Mouse (Mus musculus): ENCODE measurements at regions not wholly inside any gene's neighbourhood (a gene's known extent, or its start where the extent isn't known, plus 50 kb on each side); places are given as distances from the start of the nearest gene placed in this dataset.
"Not testable (repeated sequence)": the region's sequence is repeated elsewhere in the genome, so short reads cannot be mapped to it uniquely, and the experiment has no call there.

GRCm38 (mm10) chr2:51682177-51682576, 54.9 kb downstream of the Tas2r134 start:
- no peak for DNase-seq (ENCODE audit: low spot score in 2 of 2)

DNA sequence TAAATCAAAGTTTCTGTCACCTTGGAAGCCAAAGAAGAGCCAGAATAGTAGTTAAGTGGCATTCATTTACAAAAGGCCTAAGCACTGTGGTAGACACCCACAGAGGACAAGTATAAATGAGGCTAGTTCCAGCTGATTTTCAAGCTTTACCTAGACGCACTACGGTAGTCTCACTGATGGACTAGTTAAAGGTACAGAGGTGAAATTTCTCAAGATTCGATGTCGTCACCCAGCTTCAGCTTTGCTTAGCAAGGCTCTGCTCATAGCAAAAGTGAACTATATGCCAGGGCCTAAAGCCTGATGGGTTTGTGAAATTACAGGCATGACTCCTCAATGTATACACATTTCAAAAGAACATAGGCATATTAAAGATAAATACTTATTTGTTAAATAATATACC, 55.4 kb downstream of the Tas2r134 start:
- DNase-seq (ENCODE audit: low spot score in 2 of 2) = no peak

DNA sequence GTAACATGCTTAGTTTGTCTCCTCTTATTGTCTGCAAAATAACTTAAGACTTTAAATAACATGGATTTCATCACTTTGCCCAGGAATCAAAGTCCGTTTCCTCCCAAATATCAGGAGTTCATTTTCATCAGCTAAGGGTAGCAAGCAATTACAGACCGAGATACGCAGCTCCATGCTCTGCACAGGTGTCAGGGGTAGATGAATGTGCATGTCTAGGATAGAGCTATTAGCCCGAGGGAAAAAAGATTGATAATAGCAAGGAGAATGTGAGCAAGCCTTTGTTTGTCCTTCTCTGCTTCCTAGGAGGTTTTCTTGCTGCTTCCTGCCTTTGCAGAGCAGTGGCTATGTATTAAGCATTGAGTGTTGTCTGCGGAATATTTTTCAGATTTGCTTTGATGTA, 77.8 kb downstream of the Tas2r134 start:
- DNase-seq (ENCODE audit: low spot score in 2 of 2) = no peak

DNA sequence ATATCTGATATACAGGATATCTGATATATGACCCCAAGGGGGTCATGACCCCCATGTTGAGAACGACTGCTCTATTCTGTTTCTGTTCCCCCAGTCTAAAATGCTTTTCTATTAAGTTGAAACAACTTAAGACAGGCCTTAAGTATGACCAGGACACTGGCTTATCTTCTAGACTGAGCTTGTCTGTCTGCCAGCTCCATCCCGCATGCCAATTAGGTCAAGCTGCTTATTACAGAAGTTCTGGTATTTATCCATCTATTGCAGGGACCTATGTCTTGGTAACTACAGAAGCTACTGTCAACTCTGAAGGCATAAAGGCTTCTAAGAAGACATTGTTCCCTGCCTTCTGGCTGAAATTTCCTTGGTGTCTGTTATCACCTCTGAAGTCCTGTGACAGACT, 81.4 kb downstream of the Tas2r134 start:
- no peak for DNase-seq (ENCODE audit: low spot score in 2 of 2)

DNA sequence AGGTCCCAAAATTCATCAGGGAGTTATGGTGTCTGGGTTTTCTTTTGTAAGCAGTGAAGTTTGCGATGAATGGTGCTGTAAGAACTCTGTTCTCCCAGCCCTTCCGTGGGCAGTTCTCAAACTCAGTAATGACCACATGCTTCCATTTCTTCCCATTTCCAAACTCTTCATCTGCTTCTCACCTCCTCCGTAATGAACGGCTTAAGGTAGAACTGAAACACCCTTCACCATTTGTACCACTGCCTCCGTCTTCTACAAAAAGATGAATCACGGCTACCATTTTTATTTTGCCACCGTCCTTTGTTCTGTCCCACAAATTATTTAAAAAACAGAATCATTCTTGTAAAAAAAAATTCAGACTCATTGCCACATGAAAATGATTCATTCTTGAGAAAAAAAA, 85.3 kb downstream of the Tas2r134 start:
- no peak for DNase-seq (ENCODE audit: low spot score in 2 of 2)

DNA sequence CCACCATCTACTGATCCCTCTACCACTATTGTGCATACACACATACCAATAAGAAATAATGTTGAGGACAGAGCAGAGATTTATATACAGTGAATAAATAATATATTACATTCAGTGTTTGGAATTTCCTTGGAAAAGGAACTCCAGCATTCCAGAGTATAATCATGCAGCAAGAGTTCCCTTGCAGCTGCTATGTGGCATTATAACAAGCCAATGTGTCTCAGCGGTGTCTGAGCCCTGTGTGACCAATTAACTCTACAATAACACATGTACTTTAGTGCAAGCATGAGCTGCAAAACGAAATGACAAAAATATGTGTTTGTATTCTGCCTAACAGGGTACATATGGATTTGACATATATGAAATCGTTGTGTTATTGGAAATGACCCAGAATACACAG, 103.5 kb downstream of the Tas2r134 start:
- no peak for DNase-seq (ENCODE audit: low spot score in 2 of 2)

- no peak for DNase-seq (ENCODE audit: low spot score in 2 of 2)
Measured at GRCm38 (mm10) chr2:51731703-51732102, 104.4 kb downstream of the Tas2r134 start.

- DNase-seq (ENCODE audit: low spot score in 2 of 2) = no peak
Measured at GRCm38 (mm10) chr2:51732355-51732754, 105.0 kb downstream of the Tas2r134 start.

- no peak for DNase-seq (ENCODE audit: low spot score in 2 of 2)
Measured at GRCm38 (mm10) chr2:51733218-51733617, 105.9 kb downstream of the Tas2r134 start.

GRCm38 (mm10) chr2:51736452-51736851, 109.1 kb downstream of the Tas2r134 start:
- no peak for DNase-seq (ENCODE audit: low spot score in 2 of 2)

- no peak for DNase-seq (ENCODE audit: low spot score in 2 of 2)
Measured at GRCm38 (mm10) chr2:51747675-51748319, 120.5 kb downstream of the Tas2r134 start.

DNA sequence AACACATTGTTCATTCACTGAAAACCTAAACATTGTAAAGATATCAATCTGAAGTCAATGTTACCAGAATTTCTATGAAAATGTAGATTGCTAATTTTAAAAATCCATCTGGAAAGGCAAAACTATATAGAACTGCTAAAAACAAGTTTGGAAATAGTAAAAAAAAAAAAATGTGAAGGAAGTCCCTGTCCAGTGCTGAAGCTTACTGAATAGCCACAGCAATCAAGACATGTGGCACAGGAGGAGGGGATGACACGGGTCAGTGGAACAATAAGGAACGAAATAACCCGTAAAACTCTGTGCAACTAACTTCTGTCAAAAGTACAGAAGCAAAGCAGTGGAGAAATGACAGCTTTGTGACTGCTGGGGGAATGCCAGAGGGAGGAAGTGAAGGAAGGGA, 121.9 kb downstream of the Tas2r134 start:
- DNase-seq (ENCODE audit: low spot score in 2 of 2) = no peak

DNA sequence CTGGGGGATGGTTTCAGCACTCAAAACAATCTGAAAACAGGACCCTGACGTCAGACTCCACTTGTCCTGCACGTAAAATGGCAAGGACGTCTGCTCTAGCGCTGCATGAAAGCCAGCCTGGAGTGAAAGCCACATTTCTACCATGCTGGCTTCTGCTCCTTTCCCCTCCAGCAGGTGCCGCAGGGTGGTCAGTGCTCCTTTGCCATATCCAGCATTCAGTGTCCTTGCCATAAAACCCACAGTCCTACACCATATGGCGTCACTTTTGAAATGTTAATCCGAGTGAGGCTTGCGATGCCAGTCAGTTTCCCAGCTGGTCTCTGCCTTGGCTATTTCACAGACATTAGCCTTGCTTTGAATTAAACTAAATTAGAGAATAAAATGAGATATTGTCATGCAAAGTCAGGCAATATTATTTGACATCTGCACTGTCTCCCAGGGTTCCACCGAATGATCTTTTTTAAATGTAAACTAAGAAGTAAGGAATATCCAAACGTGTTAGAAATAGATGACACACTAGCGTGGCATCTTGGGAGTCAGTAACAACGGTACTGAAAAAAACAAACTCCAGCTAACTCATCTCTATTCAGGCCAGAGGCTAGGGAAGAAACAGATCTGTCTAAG, 125.7 kb downstream of the Tas2r134 start:
- DNase-seq (ENCODE audit: low spot score in 2 of 2) = no peak

- DNase-seq (ENCODE audit: low spot score in 2 of 2) = no peak
Measured at GRCm38 (mm10) chr2:51753565-51754031, 126.3 kb downstream of the Tas2r134 start.

- DNase-seq (ENCODE audit: low spot score in 2 of 2) = no peak
Measured at GRCm38 (mm10) chr2:51757361-51757760, 130.1 kb downstream of the Tas2r134 start.

- DNase-seq (ENCODE audit: low spot score in 2 of 2) = no peak
Measured at GRCm38 (mm10) chr2:51758093-51758492, 130.8 kb downstream of the Tas2r134 start.

GRCm38 (mm10) chr2:51762866-51763265, 135.6 kb downstream of the Tas2r134 start:
- no peak for DNase-seq (ENCODE audit: low spot score in 2 of 2)

GRCm38 (mm10) chr2:51767507-51768135, 140.3 kb downstream of the Tas2r134 start:
- no peak for DNase-seq (ENCODE audit: low spot score in 2 of 2)

- no peak for DNase-seq (ENCODE audit: low spot score in 2 of 2)
Measured at GRCm38 (mm10) chr2:51768298-51769271, 141.3 kb downstream of the Tas2r134 start.

- DNase-seq (ENCODE audit: low spot score in 2 of 2) = no peak
Measured at GRCm38 (mm10) chr2:51785169-51785568, 149.8 kb downstream of the Rbm43 start.

- DNase-seq (ENCODE audit: low spot score in 2 of 2) = no peak
Measured at GRCm38 (mm10) chr2:51788896-51789295, 146.1 kb downstream of the Rbm43 start.

GRCm38 (mm10) chr2:51793291-51793690, 141.7 kb downstream of the Rbm43 start:
- not testable (repeated sequence) for DNase-seq (ENCODE audit: low spot score in 2 of 2)
